Mouse (Mus musculus) heart, adult 2 months (tissue): ENCODE results near the gene Asic3.

Experiments
- CTCF ChIP-seq: fragments of 200-600 bp; IDR thresholded peaks from 2 replicates; pipeline ENCODE4 v1.8.1; 2022; ENCODE audit warnings: antibody characterized with exemption, mild to moderate bottlenecking, moderate library complexity
- EP300 ChIP-seq: fragments of 200-500 bp; IDR thresholded peaks from 2 replicates; pipeline ENCODE4 v1.6.1; 2011; ENCODE audit warnings: low read depth, low read length, control low read depth; ENCODE audit not compliant: insufficient read depth
- POLR2A ChIP-seq: fragments of 200-500 bp; IDR thresholded peaks from 2 replicates; pipeline ENCODE4 v1.6.1; 2011; ENCODE audit warnings: mild to moderate bottlenecking, low read depth, low read length, control low read depth; ENCODE audit not compliant: insufficient read depth

DNA sequence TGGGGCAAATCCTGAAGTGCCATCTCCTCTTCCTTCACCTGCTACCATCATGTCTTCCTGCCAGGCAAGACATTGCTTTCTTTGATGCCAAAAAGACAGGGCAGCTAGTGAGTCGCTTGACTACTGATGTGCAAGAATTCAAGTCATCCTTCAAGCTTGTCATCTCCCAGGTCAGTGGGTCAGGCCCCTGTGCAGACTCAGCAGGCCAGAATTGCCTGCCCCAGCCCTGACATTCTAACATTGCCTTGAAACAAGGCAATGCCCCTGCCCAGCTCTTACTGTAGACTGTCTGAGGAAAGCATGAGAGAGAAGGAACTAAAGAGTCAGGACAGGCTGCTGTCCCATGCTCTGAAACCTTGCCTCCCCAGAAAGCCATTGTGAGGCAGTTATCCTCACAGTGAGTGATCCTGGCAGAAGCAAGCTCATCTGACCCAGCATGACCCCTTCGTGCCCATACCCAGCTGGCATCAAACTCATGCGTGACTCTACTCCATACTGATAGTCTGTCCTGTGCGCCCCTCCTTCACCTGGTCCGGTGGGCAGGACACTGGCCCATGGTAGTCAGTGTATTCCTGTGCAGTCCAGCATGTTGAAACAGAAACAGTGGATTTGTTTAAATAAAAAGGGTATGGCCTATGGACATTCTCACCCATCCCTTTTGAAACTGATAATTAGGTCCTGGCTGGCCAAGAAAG lies 12.1 kb upstream of the Asic3 start:
- TF ChIP-seq POLR2A: no peak
- no peak for TF ChIP-seq CTCF
- TF ChIP-seq EP300: no peak
